Mouse (Mus musculus): Measurements from ENCODE around the gene Mfsd4b5. TPM values are rescaled to one million over a fixed set of nuclear protein-coding genes. Genes with fewer than 3 reads are reported as not detected.
A peak's percentile ranks its signal among the peaks of the same experiment; 100 is the strongest.
"Not testable (repeated sequence)": the region's sequence is repeated elsewhere in the genome, so short reads cannot be mapped to it uniquely, and the experiment has no call there.

The Mfsd4b5 gene
- polyA plus RNA-seq, 1 experiment from 2014 or later, result 0.13 TPM

GRCm38 (mm10) chr10:40024554-40025428 lies 38.3 kb upstream of the Mfsd4b5 start, which contains the start of gene Mfsd4b1:
Gene Mfsd4b1, minus strand, starts transcription at chr10:40025268.
- DNase-seq (ENCODE audit: low spot score), result peak; percentile 95
- H3K9ac ChIP-seq (ENCODE audit: low read depth, low read length), result peak within 1 kb of the TSS; percentile 70
- peak within 1 kb of the TSS; percentile 99 for H3K4me2 ChIP-seq (ENCODE audit: low read depth, low read length)
- peak within 1 kb of the TSS; percentile 33; the same call in 1 of the 2 replicates for H3K27ac ChIP-seq (replicated peaks; ENCODE audit: low read depth, low read length)
- H3K9me3 ChIP-seq (ENCODE audit: control insufficient read depth, low read length), result no peaks in the 10 kb centered on the region
- 0 out of 2 replicates have a peak, but pooled peaks cover 8% of the 10 kb centered on the region for H3K27me3 ChIP-seq (replicated peaks; ENCODE audit: control insufficient read depth, insufficient read depth, low read length)
- ATAC-seq (ENCODE audit: low read depth), result peak; percentile 96
- WGBS, result under 1% methylated on average over 24 of the region's 46 CpGs
- H3K4me1 ChIP-seq (ENCODE audit: control insufficient read depth, insufficient read depth, low read length), result peaks cover 3% of the 10 kb centered on the region; the same call in 1 of the 2 replicates
- H3K4me3 ChIP-seq (ENCODE audit: low read depth, low read length), result peak within 1 kb of the TSS; percentile 65
- H3K36me3 ChIP-seq (ENCODE audit: control insufficient read depth, insufficient read depth, low read length), result no peaks in the 10 kb centered on the region

DNA sequence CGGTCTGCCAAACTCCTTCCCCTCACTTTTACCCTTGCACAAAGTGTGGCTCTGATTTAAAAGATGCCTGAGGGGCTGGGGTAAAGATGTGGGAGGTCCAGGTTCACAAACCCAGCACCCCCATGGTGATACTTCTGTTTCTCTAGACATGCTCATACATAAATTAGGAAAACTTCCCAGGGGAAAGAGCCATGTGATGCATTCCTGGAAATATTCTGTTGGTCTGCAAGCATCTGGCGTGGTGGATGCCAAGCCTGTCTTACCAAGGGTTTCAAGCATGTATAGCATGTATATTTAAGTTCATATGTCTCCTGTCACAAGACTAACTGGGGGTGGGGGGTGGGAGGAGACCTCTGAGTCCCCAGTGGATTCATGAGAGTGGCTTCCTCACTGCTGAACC lies 34.0 kb upstream of the Mfsd4b5 start:
- 48% methylated on average over 2 of the region's 2 CpGs for WGBS
- Histone ChIP-seq H3K27ac (replicated peaks; ENCODE audit: low read depth, low read length) (no peak overlapping the region), H3K4me3 (ENCODE audit: low read depth, low read length) (no peak overlapping the region), H3K9ac (ENCODE audit: low read depth, low read length) (no peak overlapping the region), H3K27me3 (replicated peaks; ENCODE audit: control insufficient read depth, insufficient read depth, low read length) (0 out of 2 replicates have a peak, but pooled peaks cover 8% of the 10 kb centered on the region), H3K4me2 (ENCODE audit: low read depth, low read length) (no peak overlapping the region), H3K36me3 (ENCODE audit: control insufficient read depth, insufficient read depth, low read length) (no peaks in the 10 kb centered on the region), H3K9me3 (ENCODE audit: control insufficient read depth, low read length) (no peaks in the 10 kb centered on the region), H3K4me1 (ENCODE audit: control insufficient read depth, insufficient read depth, low read length) (peaks cover 2% of the 10 kb centered on the region; the same call in 1 of the 2 replicates)
- DNase-seq (ENCODE audit: low spot score), result peak; percentile 26
- no peak for ATAC-seq (ENCODE audit: low read depth)

GRCm38 (mm10) chr10:40019492-40019891 lies 33.0 kb upstream of the Mfsd4b5 start:
- ATAC-seq (ENCODE audit: low read depth) (no peak), DNase-seq (ENCODE audit: low spot score) (no peak)
- H3K9ac ChIP-seq (ENCODE audit: low read depth, low read length), result no peak overlapping the region
- H3K4me1 ChIP-seq (ENCODE audit: control insufficient read depth, insufficient read depth, low read length), result no peaks in the 10 kb centered on the region
- H3K27ac ChIP-seq (replicated peaks; ENCODE audit: low read depth, low read length), result no peak overlapping the region
- H3K4me3 ChIP-seq (ENCODE audit: low read depth, low read length), result no peak overlapping the region
- no peak overlapping the region for H3K4me2 ChIP-seq (ENCODE audit: low read depth, low read length)
- no peaks in the 10 kb centered on the region for H3K36me3 ChIP-seq (ENCODE audit: control insufficient read depth, insufficient read depth, low read length)
- 0 out of 2 replicates have a peak, but pooled peaks cover 8% of the 10 kb centered on the region for H3K27me3 ChIP-seq (replicated peaks; ENCODE audit: control insufficient read depth, insufficient read depth, low read length)
- H3K9me3 ChIP-seq (ENCODE audit: control insufficient read depth, low read length), result no peaks in the 10 kb centered on the region
- 57% methylated on average over 3 of the region's 3 CpGs for WGBS

GRCm38 (mm10) chr10:40018261-40018860 lies 31.9 kb upstream of the Mfsd4b5 start:
- H3K9ac ChIP-seq (ENCODE audit: low read depth, low read length), result no peak overlapping the region
- ATAC-seq (ENCODE audit: low read depth) (no peak), DNase-seq (ENCODE audit: low spot score) (no peak)
- H3K4me2 ChIP-seq (ENCODE audit: low read depth, low read length), result no peak overlapping the region
- H3K27ac ChIP-seq (replicated peaks; ENCODE audit: low read depth, low read length), result no peak overlapping the region
- H3K4me3 ChIP-seq (ENCODE audit: low read depth, low read length), result no peak overlapping the region
- 0 out of 2 replicates have a peak, but pooled peaks cover 3% of the 10 kb centered on the region for H3K27me3 ChIP-seq (replicated peaks; ENCODE audit: control insufficient read depth, insufficient read depth, low read length)
- H3K4me1 ChIP-seq (ENCODE audit: control insufficient read depth, insufficient read depth, low read length), result no peaks in the 10 kb centered on the region
- no peaks in the 10 kb centered on the region for H3K36me3 ChIP-seq (ENCODE audit: control insufficient read depth, insufficient read depth, low read length)
- WGBS, result 84% methylated on average over 5 of the region's 5 CpGs
- no peaks in the 10 kb centered on the region for H3K9me3 ChIP-seq (ENCODE audit: control insufficient read depth, low read length)

DNA sequence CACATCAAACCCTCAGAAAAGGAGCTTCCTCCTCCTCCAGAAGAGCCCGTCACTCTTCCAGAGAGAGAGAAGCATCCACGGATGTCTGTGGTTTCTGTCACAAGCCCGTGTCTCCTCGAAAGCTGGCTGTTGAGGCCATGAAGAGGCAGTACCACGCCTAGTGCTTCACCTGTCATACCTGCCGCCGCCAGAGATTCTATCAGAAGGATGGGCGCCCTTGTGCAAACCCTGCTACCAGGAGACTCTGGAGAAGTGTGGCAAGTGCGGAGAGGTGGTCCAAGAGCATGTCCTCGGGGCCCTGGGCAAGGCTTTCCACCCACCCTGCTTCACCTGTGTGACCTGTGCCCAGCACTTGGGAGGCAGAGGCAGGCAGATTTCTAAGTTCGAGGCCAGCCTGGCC lies 23.1 kb upstream of the Mfsd4b5 start:
- ATAC-seq (ENCODE audit: low read depth) (no peak), DNase-seq (ENCODE audit: low spot score) (no peak)
- H3K9ac ChIP-seq (ENCODE audit: low read depth, low read length), result no peak overlapping the region
- WGBS, result 72% methylated on average over 11 of the region's 11 CpGs
- H3K4me3 ChIP-seq (ENCODE audit: low read depth, low read length), result no peak overlapping the region
- no peaks in the 10 kb centered on the region for H3K27me3 ChIP-seq (replicated peaks; ENCODE audit: control insufficient read depth, insufficient read depth, low read length)
- no peak overlapping the region for H3K27ac ChIP-seq (replicated peaks; ENCODE audit: low read depth, low read length)
- no peaks in the 10 kb centered on the region for H3K4me1 ChIP-seq (ENCODE audit: control insufficient read depth, insufficient read depth, low read length)
- H3K9me3 ChIP-seq (ENCODE audit: control insufficient read depth, low read length), result no peaks in the 10 kb centered on the region
- no peaks in the 10 kb centered on the region for H3K36me3 ChIP-seq (ENCODE audit: control insufficient read depth, insufficient read depth, low read length)
- no peak overlapping the region for H3K4me2 ChIP-seq (ENCODE audit: low read depth, low read length)

DNA sequence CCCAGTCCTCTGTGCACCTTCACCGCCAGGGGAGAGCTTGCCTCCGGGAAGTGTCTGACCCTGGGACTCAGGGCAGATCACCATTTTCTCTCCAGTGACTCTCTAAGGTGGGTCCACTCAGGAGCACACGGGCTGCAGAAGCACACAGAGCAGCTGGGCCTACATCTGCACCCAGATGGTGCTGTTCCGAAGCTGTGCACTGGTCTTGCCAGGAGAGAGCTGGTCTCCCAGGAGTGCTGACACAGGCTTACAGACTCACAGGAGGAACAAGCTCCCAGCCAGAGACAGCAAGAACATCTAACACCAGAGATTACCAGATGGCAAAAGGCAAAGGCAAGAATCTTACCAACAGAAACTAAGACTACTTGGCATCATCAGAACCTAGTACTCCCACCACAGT lies 22.4 kb upstream of the Mfsd4b5 start:
- WGBS, result 75% methylated on average over 4 of the region's 4 CpGs
- H3K27me3 ChIP-seq (replicated peaks; ENCODE audit: control insufficient read depth, insufficient read depth, low read length); H3K36me3 ChIP-seq (ENCODE audit: control insufficient read depth, insufficient read depth, low read length); H3K9ac ChIP-seq (ENCODE audit: low read depth, low read length); ATAC-seq (ENCODE audit: low read depth); DNase-seq (ENCODE audit: low spot score); H3K9me3 ChIP-seq (ENCODE audit: control insufficient read depth, low read length); H3K27ac ChIP-seq (replicated peaks; ENCODE audit: low read depth, low read length); H3K4me3 ChIP-seq (ENCODE audit: low read depth, low read length); H3K4me1 ChIP-seq (ENCODE audit: control insufficient read depth, insufficient read depth, low read length); H3K4me2 ChIP-seq (ENCODE audit: low read depth, low read length): not testable (repeated sequence)

- ATAC-seq (ENCODE audit: low read depth) (no peak), DNase-seq (ENCODE audit: low spot score) (no peak)
- H3K4me3 ChIP-seq (ENCODE audit: low read depth, low read length), result no peak overlapping the region
- no peaks in the 10 kb centered on the region for H3K36me3 ChIP-seq (ENCODE audit: control insufficient read depth, insufficient read depth, low read length)
- no peaks in the 10 kb centered on the region for H3K27me3 ChIP-seq (replicated peaks; ENCODE audit: control insufficient read depth, insufficient read depth, low read length)
- no peak overlapping the region for H3K27ac ChIP-seq (replicated peaks; ENCODE audit: low read depth, low read length)
- no peak overlapping the region for H3K9ac ChIP-seq (ENCODE audit: low read depth, low read length)
- no peaks in the 10 kb centered on the region for H3K4me1 ChIP-seq (ENCODE audit: control insufficient read depth, insufficient read depth, low read length)
- 83% methylated on average over 4 of the region's 4 CpGs for WGBS
- H3K9me3 ChIP-seq (ENCODE audit: control insufficient read depth, low read length), result no peaks in the 10 kb centered on the region
- no peak overlapping the region for H3K4me2 ChIP-seq (ENCODE audit: low read depth, low read length)
These were observed 21.5 kb upstream of the Mfsd4b5 start for GRCm38 (mm10) chr10:40007953-40008352.

DNA sequence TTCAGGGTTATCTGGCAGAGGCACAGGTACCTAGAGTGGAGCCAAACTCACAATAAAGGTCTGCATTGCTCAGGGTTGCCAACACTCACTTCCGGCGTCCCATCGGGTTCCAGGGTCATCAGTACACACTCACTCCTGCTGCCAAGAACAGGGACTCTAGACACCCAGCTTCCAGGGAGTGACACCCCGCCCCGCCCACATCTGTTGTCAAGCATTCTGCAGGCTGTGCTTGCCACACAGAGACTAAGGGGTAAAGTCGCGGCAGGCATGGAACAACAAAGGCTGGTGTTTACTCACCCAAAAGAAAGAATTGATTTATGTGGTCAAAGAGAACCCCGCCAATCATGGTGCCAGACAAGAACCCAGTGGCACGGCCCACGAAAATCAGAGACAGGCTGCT lies 20.5 kb upstream of the Mfsd4b5 start:
- no peak overlapping the region for H3K4me3 ChIP-seq (ENCODE audit: low read depth, low read length)
- no peaks in the 10 kb centered on the region for H3K9me3 ChIP-seq (ENCODE audit: control insufficient read depth, low read length)
- no peaks in the 10 kb centered on the region for H3K4me1 ChIP-seq (ENCODE audit: control insufficient read depth, insufficient read depth, low read length)
- 70% methylated on average over 10 of the region's 10 CpGs for WGBS
- no peaks in the 10 kb centered on the region for H3K36me3 ChIP-seq (ENCODE audit: control insufficient read depth, insufficient read depth, low read length)
- H3K9ac ChIP-seq (ENCODE audit: low read depth, low read length), result no peak overlapping the region
- H3K27ac ChIP-seq (replicated peaks; ENCODE audit: low read depth, low read length), result no peak overlapping the region
- no peaks in the 10 kb centered on the region for H3K27me3 ChIP-seq (replicated peaks; ENCODE audit: control insufficient read depth, insufficient read depth, low read length)
- ATAC-seq (ENCODE audit: low read depth) (no peak), DNase-seq (ENCODE audit: low spot score) (no peak)
- H3K4me2 ChIP-seq (ENCODE audit: low read depth, low read length), result no peak overlapping the region

Measured in embryonic facial prominence, embryonic 14.5 days (tissue).